Mouse (Mus musculus) cerebellum, postnatal 25 days (tissue): Measurements from ENCODE around the gene Gm6993.

Experiments
- DNase-seq, 2 experiments: peaks; one replicate each; pipeline ENCODE4 v3.0.0; 2021; ENCODE audit warnings: mixed read lengths in 2 of 2

Gm6993 gene

DNA sequence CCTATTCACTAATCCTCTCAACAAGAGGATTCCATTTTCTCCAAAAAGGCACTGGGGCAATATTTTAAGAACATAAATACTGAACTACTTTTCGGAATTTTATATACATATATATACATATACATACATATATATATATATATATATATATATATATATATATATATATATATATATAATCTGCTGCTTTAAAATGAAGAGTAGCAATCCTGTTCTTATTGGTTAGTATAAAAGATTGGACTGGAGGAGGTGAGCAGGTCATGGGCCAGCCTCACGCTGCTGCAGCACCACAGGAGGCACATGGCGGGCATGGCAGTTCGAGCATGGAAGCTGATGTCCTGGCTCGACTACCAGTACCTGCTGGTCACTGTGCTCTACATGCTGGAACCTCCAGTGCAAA is at the start of gene Gm6993:
Gene Gm6993, plus strand, starts transcription at position 301 of the 400 bp plus-strand sequence.
- no peak for DNase-seq

DNA sequence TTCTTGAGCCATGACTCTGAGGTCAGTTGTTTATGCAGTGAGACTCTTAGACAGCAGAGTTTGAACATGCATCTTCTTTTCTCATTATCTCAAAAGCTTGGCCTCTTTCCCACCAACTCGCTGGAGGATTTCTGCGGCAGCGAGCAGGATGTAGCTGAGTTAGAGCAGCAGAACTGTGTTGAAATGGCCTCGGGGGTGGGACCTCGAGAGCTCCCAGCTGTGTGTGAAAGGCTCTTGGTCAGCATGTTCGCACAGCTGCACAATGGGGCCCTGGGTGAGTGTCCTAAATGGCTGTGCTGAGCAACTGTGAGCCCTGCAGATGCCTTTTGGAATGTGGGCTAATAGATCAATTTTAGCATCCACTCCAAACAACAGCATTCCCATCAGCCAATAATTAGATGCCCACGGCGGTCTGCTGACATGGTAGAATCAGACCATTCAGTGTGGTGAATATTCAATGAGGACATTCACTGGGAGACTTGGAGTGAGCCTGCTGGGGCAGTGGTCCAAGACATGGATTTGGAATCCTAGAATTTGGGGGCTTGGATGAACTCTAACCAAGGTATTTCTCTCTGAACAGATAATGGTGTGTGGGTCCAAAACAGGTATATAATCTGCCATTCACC is 49.1 kb upstream of the Gm6993 start:
- no peak for DNase-seq

DNA sequence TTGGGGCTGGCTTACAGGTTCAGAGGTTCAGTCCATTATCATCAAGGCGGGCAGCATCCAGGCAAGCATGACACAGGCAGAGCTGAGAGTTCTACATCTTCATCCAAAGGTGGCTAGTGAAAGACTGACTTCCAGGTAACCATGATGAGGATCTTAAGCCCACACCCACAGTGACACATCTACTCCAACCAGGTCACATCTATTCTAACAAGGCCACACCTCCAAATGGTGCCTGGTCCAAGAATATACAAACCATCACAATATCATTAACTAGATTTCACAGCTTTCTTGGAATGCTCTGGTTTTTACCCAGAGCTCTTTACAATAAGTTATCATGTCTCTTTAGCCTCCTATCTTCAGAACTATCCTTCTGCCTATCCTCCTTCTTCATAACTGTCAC is 38.1 kb upstream of the Gm6993 start:
- no peak for DNase-seq

DNA sequence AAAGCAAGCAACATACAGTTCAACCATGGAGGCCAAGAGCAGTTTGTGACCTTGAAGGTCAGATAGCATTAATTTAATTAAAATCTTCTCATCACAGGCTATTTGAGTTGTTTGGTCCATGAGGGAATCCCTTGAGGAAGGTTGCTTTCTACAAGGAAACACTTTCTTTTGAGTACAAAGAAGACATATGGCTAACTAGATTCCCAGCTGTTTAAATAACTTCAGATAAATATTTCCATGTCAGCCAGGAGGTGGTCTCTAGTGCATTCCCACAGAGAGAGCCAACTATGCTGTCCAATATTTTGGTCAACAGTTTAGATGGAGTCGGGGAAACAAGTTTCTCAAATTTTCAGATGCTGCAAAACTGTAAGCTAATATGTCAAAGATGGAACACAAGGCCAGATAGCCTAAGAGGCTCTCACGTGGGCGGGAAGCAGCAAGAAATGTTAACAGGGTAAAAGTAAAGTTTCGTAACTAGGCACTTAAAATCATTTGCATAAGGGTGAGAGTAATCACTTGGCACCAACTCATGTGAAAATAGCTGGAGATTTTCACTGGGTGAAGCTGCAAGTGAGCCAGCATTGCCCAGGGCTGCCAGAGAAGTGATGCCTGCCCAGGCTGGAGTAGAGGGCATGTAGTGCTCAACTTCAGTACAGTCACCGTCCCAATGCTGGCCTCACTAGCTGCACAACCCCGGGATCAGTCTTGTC is 36.7 kb upstream of the Gm6993 start:
- DNase-seq: no peak

DNA sequence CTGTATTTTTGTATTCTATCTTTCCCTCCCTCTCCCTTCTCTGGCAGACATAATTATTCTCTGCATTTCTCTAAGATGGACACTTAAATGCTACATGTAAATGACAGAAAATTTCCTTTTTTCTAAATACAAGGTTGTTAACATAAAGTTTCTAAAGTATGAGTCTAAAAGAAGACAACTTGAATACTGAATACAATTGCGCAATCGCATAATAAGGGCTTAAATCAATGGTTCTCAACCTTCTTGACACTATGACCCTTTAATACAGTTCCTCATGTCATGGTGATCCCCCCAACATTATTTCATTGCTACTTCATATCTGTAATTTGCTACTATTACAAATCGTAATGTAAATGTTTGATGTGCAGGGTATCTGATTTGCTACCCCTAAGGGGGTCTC is 35.7 kb upstream of the Gm6993 start:
- DNase-seq: no peak

DNA sequence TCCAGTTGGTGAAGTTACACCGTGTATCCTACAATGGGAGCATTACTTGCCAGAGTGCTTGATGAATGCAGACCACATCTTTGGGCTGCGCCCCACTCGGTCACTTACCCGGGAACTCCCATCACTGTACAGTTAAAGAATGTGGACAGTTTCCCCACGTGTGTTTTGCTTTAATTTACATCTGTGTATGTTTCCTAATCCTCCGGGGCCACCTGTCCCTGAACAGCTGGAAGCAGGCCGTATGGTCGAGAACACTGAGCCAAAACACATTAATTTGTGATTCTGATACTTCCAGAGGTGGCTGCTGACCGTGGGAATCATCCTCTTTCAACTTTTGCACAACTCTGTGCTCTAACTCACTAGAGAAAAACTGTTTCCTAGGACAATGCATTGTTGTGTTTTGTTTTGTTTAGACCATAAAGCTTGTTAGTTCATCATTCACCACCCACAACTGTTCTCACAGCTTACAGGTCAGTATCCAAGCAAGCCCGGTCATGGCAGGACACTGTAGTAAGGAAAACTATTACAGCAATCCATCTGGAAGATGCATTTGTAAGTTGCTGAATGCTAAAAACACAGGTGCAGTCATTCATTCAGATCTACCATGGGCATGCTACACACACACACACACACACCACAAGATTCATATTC is 34.5 kb upstream of the Gm6993 start:
- DNase-seq: no peak

DNA sequence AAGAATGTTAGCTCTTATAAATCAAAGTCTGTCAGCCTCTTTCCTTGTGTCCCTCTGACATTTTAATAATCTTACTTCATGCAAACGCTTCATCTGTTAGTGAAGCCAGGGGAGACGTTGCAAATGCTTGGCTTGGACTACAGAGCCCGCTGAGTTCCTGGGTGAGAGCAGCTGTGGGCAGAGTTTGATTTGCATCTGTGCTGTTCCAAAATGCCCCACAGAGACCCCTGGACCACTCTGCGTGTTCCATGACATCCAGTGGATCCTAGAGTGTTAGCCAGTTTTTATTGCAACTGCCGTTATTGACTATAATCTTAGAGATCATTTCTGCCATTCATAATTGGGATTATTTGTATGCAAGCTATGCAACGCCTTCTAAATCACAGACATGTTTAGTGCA is 31.8 kb upstream of the Gm6993 start:
- DNase-seq: no peak

DNA sequence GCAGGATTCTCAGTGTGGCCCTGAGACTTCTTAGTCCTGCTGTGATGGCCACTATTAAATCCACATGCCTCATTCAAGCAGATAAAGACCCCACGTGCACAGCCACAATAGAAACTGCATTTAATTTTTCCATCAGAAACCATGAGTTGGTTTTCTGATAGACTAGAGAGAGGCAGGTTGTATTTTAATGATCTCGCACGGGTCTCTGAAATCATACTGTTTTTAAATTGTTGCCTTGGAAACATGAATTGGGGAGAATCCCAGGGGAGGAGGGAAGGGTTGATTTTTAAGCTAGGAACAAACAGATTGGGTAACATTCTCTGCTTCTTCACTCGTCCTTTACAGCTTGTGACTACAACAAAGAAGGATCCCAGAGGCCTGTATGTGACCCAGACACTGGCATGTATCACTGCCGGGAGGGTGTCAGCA is 31.2 kb upstream of the Gm6993 start:
- no peak for DNase-seq

DNA sequence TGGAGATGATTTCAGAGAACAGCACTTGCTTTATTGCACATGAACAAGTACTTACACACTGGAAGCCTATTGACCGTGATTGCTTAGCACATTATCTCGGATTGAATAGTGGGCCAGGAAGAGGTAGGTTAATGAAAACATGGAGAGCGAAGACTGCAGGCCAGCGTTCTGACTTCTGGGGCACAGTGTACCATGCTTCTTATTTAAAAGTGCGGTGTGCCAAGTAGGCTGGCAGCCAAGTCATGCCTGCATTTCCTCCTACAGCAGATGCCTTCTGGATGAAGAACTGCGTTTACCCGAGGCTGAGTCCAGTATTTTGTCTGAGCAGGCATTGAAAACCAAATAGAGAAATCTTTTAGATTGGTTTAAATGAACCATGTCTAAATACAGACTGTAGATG is 27.0 kb upstream of the Gm6993 start:
- peak; percentile 74 to 82 for DNase-seq

DNA sequence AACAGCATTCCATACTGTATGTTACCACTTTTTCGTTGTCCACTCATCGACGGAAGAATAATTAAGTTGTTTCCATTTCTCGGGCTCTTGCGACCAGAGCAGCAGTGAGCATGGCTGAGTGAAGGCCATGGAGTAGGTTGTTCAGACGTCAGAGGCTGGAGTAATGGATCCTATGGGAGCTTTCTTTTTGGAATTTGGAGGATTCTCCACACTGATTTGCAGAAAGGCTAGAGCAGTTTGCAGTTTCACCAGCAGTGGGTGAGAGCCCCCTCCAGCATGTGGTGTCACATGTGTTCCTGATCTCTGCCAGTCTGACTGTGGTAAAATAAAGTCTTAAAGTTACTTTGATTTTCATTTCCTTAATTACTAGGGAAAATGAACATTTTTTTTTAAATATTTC is 25.6 kb upstream of the Gm6993 start:
- no peak for DNase-seq

DNA sequence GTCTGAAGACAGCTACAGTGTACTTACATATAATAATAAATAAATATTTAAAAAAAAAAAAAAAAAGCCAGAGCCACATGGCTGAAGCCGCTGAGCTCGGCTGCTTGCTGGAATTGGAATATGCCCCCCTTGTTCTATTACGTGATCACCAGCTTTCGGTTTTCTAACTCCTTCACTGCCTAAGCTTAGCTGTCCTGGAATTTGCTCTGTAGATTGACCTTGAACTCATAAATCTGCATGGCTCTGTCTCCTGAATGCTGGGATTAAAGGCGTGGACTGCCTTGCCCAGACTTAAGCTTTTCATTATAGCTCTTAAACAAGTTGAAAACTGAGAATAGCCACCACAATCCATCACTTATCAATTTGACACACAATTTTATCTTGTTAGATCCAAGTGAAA is 23.3 kb upstream of the Gm6993 start:
- no peak for DNase-seq

DNA sequence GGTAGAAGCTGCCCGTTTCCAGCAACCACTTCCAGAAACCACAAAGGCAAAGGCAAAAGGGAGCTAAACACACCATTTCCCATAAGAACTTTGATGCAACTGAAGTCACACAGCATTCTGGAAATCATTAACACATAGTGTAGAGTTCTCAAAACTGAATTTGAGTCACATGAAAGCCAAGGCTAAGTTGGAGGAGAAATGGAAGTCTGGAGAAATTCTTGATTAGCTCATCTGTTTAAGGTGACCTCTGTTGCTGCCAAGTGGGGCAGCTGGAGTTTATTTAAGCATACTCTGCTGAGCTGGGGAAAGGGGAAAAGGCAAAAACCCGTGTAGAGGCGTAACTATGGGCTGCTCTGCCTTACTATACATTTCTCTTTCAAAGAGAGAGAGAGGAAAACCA is 21.8 kb upstream of the Gm6993 start:
- DNase-seq: no peak

DNA sequence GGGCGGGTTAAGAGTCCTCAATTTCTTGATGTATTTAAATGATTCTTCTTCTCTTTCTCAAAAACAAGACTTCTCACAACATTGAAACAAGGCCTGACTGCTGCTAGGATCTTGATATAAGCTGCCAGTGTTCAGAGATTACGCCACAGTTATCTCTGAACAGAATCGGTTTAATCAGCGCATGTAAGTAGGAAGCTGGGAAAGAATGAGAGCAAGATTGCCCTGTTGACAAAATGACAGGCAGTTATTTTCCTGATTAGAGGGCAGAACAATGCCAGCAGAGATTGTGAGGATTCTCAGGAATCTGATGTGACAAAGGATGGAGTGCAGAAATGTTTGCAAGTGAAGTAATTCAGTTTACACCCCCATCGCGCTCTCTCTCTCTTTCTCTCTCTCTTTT is 19.0 kb upstream of the Gm6993 start:
- DNase-seq: no peak

DNA sequence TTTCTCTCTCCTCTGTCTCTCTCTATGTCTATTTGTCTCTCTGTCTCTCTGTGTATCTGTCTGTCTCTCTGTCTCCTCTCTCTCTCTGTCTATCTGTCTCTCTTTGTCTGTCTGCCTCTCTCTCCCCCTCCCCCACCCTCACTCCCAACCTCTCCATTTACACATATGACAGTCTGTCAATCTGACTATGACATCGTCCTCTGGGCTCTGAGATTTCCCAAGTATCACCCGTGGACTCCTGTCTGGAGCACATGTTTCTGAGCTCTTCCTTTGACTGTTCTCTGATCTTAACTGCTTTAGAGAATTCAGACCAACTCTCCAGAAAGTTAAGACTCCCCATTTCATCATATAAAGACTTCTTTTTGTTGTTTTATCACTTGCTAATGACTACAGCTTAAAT is 18.3 kb upstream of the Gm6993 start:
- DNase-seq: no peak

DNA sequence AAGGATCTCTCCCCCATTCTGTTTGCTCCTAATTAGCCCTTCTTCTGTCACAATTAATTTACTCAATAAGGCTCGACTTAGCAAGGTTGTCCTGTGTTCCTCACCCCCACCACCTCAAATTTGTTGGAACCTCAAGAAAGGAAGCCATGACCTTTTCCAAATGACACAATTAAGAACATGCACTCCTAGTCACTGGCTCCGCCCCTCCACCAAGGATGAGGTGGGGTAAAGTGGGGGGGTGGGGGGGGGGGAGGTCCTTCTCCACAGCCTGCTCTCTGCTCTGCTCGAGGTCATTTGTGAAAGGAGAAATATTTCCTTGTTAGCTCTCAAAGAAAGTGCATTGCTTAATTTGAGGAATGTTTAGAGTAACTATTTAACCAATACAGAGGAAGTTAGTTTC is 17.8 kb upstream of the Gm6993 start:
- DNase-seq: no peak

DNA sequence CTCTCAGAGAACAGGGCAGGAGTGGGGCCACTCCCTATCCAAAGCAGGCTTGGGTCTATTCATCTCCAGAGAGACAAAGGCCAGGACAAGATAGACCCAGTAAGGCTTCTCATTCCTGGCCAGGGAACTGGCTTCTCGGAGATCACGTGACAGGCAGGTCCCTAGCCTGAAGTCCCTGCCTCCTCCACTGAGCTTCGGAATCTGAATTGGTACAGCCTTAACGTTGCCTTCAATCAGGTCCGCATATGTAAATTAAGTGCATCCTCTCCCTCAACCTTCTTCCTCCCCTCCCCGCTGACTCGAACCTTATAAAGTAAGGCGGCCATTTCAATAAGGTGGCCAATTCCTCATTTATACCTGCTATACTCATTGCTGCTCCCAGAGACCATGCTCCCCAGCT is 15.1 kb upstream of the Gm6993 start:
- DNase-seq: no peak

DNA sequence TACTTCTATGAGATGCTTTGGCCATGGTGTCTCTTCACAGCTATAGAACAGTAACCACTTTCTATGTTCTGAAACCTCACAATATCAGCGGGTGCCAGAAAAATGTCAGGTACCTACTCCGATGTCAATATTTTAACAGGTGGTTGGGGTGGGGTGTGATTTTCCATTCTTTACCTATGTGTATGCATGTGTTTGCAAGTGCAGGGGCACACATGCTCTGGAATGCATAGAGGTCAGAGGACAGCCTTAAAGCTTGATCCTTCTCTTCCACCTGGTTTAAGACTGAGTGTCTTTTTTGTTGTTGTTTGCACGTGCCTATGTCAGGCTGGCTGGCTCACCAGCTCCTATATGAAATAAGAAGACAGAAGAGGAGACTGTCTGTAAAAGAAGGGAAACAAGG is 13.4 kb upstream of the Gm6993 start:
- DNase-seq: no peak

DNA sequence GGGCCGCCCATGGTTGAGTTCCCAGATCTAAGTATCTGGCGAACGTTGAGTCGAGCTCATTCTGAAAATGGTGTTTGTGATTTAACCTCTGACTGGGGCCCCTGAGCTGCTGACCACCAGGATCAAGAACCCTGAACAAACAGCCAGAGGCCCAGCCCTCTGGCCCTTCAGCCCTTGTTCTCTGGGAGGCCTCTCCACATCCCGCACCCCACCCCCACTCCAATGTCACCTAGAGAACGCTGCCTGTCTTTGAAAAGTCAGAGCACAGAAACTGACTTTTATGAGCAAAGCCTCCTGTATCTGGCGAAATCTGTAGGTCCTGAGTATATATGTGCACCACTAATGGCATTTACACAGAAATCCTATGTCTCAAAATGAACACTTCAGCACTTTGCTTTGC is 11.7 kb upstream of the Gm6993 start:
- no peak for DNase-seq

DNA sequence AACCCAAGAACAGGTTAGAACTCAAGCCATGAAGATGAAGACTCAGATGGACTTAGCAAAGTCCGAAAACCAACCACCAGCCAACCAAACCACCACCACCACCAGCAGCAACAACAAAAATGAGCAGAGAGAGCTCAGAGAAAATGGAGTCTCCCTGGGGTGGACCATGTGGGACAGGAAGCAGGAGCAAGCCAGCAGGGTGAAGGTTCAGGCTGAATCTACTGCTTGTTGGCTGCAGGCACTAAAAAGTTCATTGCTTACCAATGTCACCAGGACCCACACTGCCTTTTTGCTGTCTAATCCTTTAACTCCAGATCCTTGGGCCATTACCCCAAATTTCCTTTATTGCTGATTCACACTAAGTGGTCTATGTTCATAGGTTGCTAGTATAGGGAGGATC is 7.9 kb upstream of the Gm6993 start:
- DNase-seq: no peak

DNA sequence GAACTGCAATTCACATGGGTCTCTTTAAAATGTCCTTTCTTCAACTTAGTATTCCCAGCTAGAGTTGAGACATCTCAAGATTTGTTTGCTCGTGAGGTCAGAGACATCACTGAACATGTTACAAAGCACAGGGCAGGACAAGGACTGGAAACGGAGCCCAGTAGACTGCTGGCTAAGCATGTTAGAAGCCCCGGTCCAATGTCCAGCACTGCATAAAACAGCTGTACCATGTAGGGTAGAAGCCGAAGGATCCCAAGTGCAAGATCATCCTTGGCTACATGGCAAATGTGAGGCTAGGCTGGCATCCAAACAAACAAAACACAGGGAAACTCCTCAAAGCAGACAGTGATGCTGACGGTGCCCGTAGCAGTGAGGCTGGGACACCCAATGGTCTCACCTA is 5.6 kb upstream of the Gm6993 start:
- no peak for DNase-seq

DNA sequence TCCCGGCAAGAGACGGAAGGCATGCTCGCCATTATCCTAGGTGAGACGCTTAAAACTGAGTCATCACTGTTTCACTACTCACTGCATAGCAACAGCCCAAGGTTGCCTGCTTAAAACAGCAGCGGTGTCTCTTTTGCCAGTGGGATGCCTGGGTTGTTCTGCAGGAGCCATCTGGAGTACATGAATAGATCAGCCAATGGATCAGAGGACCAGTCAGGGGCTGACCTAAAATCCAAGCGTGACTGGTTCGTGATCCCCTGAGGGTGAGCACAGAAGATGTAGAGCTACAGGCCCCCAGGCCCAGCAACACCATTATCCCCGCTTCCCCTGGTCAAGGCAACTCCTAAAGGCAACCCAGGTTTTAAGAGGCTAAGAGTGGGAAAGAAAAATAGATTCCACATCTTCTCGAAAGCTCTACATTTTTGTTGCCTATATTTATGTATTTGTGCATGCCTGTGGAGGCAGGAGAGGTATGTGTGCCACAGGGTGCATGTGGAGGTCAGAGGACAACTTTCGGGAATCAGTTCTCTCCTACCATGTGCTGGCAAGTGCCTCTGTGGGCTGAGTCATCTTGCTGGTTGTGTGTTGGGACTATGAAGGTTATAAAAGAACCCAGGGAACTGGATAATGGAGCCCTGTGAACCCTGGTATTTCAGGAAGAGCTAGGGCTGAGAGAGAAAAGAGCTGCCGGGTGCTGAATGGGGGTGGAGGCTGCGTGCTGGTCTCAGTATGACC is 3.5 kb upstream of the Gm6993 start:
- peak; percentile 15 to 21 for DNase-seq

DNA sequence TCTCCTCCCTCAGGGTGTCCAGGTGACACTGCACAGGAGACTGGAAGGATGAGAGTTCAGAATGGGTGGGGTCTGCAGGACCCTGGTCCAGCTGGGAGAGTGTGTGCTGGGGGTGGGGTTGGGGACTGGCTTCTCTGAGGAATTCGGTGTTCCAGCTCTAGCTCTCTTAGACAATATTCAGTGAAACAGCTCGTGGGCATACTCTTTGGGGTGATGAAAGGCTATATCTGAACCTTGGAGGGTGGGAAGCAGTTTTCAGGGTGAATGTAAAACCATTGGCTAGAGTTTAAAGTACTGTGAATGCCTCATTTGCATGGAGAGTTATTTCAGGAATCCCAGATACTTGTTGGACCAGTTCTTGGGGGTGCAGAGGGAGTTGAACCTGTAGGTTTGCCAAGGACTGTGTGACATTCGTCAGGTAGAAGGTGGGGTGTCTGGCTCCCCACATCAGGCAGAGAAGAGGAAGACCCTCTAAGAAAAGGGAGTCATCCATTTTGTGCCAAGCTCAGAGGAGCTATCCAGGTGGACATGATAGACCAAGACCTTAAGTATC is 1.5 kb upstream of the Gm6993 start:
- DNase-seq: no peak

DNA sequence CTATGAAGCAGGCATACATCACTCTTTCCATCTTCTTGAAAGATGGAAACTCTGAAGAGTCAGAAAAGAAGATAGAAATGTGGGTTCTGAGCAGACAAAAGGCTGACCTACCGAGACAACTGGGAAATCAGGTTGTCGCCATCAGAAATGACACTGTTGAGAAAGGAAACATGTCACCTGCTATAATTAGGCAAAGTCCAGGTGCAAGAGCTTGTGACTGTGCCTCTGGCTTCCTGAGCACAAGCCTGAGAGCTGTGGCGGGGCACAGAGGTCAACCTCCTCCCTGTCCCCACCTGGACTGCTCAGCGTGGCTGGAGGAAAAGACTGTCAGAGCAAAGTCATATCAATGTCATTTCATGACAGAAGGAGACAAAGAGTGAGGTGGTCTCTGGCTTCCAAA is 772 bp upstream of the Gm6993 start:
- DNase-seq: peak in 1 of 2 experiments; percentile 9
